Mouse (Mus musculus) WW6 (cell line): ENCODE measurements around the gene Myh3.
A peak's percentile ranks its signal among the peaks of the same experiment; 100 is the strongest.

Source experiments
- DNase-seq: peaks from one replicate; pipeline ENCODE4 v3.0.0-alpha.2; 2013; ENCODE audit warnings: low read depth, low spot score

Gene Myh3

DNA sequence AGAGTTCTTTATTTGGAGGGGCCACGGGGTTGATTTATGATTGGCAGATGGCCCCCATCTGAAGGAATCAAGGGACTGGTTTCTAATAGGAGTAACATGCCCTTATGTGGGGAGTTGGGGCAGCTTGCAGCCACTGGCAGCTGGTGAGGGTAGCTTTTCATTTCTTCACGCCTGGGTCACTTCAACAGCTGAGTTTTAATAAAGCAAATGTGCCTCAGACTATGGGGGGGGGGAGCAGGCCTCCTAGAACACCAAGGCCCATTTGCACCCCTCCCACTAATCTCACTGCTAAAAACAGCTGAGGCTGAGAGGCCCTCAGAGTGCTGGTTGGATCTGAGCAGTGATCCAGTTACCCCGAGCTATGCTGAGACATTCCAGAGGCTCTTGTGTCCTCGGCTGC, 27.6 kb downstream of the Myh3 start:
- no peak for DNase-seq

DNA sequence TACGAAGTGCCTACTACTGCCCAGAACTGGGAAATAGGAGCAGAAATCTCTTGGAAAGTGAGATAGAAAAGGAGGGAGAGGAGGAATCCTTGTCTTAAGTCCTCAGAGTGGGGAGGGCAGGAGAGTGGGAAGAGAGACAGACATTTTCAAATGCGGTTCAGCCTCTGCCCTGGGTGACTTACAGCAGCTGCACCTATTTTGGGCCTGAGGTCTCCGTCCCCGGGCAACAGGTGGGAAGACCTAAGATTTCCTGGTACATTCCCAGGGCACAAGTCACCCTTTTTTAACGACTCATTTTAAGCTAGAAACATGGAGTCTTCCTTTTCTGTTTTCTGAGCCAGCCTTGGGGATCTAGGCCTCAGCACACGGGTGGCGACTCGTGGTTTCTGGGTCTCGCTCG, 28.9 kb downstream of the Myh3 start:
- no peak for DNase-seq

DNA sequence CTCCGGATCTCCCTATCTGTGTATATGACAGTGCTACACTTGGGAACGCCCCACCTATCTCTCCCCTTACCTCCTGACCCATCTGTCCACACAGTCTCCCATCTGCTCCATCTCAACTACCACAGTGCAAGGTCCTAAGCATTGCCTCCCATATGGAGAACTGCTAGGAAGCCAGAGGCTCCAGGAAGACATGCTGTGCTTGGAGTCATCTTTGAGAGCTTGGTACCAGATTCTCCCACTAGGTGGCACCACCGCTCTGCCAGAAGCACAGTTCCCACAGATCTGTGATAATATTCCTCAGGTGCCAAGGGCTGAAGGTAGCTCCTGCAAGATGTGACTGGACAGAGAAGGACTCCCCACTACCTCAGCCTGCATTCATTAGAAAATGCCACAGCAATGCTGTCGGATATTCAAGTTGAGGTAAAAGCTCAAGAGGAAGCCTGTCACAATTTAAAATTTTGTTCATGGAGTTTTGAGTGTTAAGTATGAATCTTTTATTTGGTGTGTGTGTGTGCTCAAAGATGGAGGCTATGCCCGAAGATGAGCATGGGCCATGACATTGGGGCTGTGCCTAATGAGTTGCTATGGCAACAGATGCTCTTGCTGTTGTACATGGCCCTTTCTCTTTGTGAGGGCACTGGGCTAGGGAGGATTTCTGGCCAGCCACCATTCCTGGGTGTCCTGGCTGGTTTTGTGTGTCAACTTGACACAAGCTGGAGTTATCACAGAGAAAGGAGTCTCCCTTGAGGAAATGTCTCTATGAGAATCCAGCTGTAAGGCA, 32.3 kb downstream of the Myh3 start:
- peak; percentile 63 for DNase-seq

DNA sequence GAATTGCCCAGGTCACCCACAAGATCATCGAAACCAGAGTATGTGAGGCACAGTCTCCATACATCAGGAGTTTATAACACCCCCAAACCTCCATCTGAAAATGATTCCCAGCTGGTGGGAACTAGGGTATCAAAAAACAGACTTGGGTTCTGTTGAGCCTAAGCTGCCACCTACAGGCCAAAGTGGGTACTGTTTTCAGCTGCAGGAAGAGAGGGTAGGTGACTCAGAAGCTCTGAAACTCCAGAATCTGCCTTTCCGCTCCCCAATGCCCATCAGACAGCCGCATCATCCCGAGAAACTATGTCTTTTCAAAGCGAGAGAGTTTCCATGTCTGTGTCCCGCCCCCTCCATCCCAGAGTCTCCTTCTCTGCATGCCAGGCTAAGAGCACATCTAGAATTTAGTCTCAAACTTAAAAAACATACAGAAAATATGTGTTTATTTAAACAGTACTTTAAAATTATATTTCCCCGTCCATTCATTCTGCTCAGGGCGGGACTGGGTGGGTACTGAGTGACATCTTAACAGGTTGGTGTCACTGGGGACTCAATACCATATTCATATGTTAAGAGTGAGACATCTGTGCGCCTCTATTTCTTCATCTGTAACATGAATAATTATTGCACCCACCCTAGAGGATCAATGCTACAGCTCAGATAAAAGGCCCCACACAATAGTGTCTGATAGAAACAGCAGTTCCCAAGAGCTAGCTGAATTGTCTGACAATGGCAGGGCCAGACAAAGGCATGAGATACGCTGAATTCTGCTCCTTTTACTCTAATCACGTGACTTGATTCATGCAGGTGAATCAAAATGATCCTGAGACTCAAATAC, 34.1 kb downstream of the Myh3 start:
- DNase-seq = peak; percentile 77

DNA sequence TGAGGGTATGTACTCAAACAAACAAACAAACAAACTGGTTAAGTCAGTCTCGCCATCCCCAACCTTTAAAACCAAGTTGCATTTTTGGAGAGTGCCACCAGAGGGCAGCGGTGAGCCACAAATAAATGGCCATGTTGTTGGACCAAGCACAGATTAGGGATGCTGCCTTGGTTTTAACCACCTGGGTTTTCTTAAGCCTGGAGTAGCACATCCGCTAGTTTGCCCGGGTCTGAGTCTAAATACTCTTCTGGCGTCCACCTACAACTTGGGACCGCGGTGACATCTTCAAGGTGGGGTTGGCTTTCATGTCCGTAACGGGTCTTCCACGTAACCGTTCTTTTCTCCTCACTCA, 34.7 kb downstream of the Myh3 start:
- DNase-seq = peak; percentile 65

DNA sequence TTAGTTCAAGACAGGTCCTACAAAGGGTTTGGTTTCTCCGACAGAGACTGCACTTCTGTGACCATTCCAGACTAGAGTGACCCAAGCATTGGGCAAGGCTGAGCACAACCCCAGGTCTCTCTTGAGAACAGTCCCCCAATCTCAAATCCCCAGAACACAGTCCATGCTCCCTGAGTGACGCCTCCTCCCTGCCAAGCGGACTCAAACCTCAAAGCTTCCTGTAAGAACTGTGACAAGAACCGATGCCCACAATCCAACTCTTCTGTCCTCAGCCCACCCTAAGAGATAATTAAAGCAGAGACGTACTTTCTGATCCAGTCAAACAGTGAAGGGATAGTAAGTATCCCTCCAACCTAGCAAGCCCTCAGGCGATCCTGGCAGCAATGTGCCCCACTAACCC, 35.3 kb downstream of the Myh3 start:
- DNase-seq = no peak

DNA sequence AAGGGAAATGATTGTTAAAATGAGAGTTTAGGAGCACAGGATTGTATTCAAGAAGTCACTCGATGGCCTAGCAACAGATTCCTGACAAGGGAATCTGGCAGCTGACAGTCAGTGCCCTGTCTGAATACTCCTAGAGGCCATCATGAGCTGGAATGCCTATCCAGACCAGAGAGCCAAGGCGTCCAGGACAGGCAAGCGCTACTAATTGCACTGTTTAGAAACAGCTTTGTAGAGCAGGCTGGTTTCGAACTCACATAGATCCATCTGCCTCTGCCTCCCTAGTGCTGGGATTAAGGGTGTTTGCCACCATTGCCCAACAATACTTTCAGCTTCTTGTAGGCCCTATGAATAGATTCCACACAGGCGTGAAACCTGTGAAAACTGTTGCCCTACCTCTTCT, 36.2 kb downstream of the Myh3 start:
- no peak for DNase-seq

DNA sequence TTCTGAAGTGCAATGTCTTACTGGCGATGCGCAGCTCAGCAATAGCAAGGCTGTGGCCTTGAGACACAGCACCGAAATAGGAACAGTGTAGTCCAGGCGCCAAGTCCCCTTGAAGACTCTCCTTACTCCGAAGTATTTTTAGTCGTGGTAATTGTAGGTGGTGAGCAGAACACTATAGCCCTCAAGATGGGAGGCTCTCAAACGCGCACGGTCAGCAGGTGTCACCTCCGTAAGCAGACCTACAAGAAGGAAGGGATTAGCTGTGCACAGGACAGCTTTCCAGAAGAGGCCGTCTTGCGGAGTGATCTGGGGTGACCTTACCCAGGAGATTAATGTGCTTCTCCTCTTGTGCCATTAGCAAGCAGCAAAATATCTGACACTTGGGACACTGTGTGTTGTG, 36.8 kb downstream of the Myh3 start:
- DNase-seq = no peak

DNA sequence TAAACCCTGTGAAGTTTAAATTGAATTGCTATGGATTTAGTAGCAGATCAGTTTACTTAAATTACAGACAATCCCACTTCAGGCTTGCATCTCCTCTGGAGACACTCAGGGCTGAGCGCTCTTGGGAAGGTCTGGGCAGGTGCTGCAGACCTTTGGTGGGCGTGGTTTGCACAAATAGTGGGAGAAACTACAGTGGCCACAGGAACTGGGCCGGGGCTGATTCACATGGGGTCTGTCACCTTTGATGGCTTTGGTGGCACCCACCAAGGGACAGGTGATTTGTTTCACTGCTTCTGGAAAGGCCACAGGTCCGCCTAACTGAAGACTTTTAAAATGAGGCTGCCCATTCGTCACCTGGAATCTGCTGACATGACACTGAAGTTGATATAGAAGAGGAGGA, 38.6 kb downstream of the Myh3 start:
- no peak for DNase-seq

DNA sequence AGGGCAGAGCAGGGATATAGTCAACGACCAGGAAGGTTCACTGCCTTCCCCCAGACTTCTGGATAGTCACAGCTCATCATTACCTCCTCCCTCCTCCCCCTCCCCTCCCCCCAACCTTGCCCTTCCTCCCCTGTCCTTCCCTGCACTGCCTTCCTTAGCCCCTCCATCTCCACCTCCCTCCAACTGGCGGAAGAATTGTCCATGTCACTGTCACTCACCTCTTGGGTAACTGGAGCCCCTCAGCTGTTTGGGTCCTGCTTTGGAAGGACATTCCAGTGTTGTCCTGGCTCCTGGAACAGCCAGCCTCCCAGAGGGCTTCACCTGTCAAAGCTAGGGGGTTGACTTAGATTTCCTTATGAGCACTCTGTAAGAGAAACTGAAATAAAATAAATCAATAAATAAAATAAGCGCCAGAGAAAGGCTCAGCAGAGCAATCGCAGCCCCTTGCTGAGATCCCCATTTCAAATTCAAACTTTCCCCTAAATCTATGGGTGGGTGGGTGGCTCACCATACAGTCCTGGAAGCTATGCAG, 41.5 kb downstream of the Myh3 start:
- DNase-seq = no peak

DNA sequence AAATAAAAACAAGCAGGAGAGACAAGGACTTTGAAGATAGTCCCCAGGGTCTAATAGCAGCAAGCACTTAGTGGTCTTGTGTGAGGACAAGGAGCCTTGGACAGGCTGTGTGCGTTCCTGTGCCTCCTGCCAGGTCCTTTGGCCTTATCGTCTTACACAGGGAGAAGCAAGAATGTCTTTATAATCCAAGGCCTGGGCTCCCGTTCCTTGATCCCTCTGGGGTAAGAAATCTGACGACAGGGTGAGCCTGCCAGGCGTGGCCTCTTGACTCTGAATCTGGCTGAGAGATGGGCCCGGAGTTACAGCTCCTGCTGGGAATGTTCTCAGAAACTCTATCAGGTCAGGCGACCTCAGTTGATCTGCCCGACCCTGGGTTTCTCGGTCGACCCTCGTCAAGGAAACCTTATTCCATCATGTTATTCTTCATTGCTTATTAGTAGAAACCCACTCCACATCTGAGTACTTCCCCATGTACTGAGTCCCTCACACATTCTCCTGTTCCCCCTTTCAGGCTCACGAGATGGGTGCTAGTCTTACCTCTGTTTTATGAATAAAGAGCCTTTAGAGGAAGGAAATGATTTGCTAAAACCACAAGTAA, 42.7 kb downstream of the Myh3 start:
- DNase-seq = no peak

DNA sequence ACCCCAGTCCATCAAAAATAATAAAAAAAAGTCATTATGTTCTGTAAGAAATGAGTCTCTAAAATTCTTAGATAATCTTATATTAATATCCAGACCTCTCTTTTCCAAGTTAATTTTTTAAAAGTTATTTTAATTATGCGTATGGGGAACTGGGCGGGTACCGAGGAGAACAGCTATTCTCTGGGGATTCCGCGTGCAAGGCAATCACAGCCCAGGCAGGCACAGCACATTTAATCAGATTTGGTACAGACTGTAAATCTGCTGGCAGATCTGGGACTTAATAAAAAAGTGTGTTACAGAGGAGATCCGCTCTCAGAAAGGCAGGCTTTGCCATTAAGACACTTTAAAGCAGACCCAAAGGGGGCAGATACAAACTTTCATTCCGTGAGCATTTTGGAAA, 46.8 kb downstream of the Myh3 start:
- DNase-seq = no peak

DNA sequence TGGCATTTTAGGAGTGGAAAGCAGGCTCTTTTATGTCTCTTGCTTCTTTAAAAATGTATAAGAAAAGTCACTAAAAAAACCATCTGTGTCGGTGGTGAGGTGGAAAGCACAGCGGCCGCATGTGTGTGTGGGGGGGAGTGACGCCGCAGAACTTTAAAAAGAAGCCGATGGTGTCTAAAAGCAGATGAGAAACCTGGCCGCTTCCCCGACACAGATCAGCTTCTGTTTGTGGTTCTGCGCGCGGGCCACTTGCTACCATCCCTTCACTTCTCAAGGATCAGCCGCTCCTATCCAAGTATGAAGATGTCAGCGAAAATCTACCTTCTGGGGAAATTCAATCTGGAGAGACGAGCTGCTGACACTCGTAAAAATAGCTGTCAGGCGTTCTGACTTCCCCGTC, 47.3 kb downstream of the Myh3 start:
- no peak for DNase-seq

DNA sequence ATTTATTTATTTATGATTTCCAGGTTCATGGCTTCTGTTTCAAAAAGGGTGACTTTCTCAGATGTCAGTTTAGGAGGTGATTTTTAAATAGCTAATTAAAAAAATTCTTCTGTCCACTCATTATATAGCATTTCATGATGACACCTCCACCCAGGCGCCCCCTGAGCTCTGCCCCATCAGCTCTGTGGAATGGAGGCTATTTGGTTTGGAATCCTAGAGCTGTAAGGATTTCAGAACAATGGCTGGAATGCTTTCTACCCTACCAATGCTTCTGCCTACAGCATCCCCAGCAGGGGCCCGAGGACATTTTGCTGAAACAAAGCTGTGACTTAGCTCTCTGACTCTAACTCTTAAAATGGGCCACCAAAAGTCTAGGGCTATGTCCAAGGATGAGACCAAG, 55.4 kb downstream of the Myh3 start:
- no peak for DNase-seq

DNA sequence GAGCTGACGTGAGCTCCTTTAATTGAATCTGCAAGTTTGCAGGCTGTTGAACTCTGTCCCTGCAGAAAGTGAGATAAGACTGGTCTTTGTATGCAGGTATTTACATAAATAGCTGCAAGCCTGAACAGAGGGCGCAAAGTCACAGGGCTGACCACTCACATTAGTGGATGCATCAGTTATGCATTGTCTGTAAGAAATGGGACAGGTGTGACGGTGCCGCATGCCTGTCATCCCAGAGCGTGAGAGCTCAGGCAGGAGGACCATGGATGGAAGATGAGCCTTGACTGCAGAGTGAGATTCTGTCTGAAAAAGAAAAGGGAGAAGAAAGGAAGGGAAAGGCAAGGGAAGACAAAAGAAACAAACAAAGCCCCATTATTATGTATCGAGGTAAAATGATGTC, 56.6 kb downstream of the Myh3 start:
- no peak for DNase-seq

DNA sequence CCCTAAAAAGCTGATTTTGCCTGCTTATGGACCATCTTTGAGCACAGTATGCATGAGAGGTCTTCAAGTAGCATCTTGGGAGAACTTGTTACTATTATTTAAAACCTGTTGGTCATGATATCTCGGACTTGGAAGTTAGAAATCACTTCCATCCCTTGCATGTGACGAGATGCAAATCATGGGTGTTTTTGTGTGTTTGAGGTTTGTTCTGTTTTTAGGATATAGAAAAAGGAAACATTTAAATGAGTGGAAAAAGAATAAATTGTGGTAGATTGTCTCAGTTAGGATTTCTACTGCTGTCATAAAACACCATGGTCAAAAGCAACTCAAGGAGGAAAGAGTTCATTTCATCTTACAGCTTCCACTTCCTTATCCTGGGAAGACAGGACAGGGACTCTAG, 57.4 kb downstream of the Myh3 start:
- no peak for DNase-seq

DNA sequence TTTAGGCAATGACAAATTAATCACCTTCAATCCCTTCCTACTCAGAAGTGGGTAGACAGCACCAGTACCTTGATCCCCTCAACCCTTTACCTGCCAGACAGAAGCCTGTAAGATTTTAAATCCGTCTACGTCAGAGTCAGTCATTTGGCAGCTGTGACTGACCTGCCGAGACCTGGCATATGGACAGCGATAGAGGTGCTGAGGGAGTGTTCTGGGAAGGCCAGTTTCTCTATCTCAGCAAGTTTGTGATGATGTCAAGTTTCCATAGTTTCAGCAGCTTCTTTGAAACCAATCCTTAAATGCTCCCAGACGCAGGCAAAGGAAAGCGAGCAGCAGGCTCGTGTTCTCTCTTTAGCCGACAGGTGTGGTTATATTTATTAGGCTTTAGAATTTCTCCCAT, 61.5 kb downstream of the Myh3 start:
- no peak for DNase-seq

DNA sequence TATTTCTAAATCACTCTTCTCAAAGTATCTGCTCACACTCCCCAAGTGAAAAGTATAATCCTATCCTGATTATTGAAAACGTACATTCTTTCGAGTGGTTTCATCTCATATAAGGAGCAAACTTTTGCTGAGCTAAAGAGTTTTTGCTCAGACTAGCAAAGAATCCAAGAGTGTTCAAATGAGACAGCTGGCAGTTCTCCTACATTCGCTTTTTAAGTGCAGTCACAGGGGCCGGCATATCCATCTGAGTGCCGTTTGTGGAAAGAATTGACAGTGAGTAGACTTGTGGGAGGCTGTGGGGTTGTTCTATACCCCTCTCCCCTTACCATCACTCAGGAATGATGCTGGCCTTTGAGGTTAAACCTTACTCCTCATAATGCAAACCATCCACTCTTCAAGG, 62.1 kb downstream of the Myh3 start:
- no peak for DNase-seq

DNA sequence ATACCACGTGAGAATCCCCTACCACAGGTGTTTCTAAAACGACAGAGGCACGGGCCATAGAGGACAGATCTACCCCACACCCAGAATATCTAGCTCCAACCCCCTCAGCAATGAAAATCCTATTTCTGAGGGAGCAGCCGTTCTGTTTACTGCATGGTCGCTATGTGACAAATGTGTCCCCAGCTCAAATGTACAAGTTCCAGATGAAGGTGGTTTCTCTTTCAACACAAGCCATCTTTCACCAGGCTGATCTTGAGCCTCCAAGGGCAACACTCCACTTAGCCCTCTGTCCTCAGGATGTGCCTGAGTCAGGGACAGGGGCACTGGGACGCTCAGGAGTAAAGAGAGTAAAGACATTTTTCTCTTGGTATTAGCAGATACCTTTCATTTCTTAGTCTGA, 62.9 kb downstream of the Myh3 start:
- no peak for DNase-seq

DNA sequence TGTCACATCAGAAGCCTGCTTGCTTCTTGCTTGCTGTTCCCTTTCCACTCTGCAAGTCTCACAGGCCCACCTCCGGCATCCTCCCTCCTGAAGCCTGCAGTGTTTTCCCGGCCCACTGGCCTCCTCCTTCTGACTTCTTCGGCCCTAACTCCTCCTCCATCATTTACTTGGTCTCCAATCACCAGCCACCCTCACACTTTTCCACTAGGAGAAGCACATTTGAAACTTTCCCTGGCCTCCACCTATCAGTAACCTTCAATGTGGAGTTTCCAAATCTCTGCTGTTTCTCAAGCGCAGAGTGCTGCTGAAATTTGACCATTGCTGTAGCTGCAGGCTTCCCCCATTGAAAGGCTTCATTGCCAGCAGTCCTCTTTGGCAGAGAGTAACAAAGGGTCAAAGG, 63.9 kb downstream of the Myh3 start:
- no peak for DNase-seq

DNA sequence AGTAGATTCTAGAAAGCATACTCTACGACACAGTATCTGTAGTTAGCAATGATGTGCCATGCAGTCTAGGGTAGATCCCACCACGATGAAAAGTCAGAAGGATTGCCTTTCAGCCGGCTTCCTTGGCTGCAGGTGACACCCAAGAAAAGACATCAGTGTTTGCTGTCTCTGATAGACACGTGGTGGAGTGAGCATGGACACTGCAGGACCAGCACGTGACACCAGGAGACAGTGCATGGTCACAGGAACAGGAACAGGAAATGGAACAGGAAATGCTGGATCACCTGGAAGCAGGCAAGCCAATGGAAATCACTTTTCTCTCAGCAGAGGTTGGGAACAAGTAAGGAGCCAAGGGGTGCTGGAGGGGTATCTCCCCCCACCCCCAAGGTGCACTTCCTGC, 65.0 kb downstream of the Myh3 start:
- no peak for DNase-seq

DNA sequence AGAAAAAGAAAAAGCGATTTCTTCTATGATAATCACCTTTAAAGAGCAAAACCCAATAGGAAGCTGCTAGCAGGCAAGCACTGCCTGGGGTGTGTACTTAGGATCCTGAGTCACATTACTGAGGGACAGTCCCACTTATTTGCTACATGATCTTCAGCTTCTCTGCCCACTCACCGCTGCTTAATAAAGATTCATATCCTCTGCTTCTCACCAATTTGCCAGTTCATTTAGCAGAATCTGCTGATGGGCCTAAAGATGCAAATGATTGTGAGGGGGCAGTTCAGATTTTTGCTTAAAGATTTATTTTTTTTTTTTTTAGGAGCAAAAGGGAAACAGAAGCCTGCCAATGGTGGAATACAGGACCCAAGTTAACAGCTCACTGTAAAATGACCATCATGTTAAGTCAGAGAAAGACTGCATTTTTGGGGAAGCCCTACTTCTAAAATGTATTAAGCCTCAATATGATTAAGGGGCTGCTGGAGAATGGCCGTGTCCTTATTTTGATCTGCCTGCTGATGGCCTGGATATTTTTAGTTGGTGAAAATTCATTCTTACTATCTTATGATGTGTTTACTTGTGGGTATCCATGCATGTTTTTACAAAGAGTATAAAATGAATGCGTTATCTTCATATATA, 65.9 kb downstream of the Myh3 start:
- no peak for DNase-seq
